Mouse (Mus musculus) kidney, adult 9 months (tissue): ENCODE results near the gene Myt1.
A peak's percentile ranks its signal among the peaks of the same experiment; 100 is the strongest.

Experiments
- DNase-seq: peaks from one replicate; pipeline ENCODE4 v3.0.0; 2022

The Myt1 gene

DNA sequence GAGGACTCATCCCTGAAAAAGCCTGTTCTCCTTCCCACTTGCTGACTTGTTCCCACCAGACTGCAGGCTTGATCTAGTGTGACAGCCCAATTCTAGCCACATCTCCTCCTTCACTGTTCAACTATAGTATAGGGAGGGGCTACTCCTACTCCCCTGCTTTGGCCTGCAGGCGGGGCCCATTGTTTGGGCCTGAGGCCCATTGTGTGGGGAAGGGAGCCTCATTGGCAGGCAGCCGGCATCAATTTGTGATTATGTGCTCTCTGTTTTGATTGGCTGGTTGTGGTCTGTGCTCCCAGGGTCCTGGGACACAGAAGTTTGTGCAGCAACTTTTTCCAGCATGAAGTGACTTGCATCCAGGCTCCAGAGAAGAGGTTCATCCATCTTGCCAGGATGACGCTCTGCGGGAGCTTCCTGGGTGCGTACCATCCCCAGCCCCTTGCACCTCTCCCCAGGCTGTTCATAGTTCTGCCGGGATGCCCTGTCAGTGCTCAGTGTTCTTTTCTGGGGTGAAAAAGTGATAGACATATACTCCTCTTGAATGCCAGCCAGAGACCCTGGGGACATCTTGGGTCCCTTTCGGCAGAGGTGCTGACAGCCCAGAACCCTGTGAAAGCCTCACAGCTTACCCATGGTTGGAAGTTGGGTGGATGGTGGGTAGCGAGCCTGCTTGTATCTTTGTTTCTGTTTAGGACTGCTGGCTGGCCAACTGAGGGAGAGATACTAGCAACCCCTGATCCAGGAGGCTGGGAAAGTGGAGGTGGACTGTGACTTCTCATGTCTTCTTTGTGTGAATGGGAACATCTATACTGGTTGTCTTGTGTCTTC lies at the start of gene Myt1:
TSS of gene Myt1 (plus strand) at position 327 of the 825 bp plus-strand sequence.
- no peak for DNase-seq

DNA sequence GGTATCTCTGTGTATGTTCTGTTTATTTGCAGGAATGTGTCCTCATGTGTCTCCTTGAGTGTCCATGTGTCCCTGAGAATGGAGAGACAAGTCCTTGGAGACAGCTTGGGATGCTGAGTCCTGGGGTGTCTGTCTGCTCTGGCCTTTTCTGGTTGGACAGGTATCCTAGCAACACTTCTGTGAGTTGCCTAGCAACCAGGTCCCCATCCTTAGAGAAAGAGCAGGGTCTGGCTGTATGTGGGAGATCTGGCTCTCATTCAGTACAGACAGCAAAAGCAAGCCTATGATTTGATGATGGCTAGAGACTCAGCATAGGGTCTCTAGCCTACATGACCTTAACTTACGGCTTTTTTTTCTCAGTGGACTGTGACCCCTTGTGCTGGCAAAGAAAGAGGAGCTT lies 49.4 kb upstream of the Myt1 start:
- no peak for DNase-seq

DNA sequence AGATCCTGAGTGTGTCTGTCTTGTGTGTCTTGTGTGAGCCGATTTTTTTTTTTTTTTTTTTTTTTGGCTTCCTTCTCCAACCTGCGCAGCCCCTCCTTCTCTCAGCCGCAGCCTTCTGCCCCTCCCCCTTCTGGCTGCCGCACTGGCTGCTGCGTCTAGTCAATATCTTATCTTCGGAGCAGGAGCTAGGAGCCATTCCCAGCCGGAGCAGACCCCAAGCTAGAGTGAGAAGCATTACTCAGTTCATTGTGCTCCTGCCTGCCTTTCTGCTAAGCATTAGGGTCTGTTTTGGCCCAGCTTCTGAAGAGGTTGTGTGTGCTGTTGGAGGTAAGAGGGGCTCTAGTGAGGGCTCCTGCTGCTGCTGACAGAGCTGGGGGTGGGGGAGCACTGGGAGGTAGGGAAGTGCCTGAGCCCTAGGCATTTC lies 48.2 kb upstream of the Myt1 start, which contains the start of gene Oprl1:
TSS of gene Oprl1 (plus strand) at position 114 of the 424 bp plus-strand sequence.
- no peak for DNase-seq

- DNase-seq: no peak
These were observed 47.8 kb upstream of the Myt1 start for GRCm38 (mm10) chr2:181715382-181715781.

GRCm38 (mm10) chr2:181716991-181717390 lies 46.1 kb upstream of the Myt1 start:
- no peak for DNase-seq

DNA sequence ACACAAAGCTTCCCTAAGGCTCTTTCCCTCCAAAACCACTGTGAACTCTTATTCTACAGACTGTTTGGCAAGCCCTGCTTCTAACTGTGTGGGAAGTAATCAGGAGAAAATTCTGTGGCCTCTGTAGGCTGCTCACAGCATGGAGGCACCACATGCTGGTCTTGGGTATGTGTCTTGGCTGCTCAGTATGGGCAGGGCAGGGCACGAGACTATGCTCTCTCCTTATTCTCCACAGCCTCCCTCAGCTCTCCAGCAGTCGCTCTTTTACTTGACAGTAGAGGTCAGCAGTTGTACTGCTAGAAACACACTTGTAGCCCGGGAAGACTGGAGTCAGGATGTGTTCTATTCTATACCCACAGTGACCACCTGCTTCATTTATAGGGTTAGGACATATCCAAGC lies 43.1 kb upstream of the Myt1 start:
- DNase-seq: no peak

DNA sequence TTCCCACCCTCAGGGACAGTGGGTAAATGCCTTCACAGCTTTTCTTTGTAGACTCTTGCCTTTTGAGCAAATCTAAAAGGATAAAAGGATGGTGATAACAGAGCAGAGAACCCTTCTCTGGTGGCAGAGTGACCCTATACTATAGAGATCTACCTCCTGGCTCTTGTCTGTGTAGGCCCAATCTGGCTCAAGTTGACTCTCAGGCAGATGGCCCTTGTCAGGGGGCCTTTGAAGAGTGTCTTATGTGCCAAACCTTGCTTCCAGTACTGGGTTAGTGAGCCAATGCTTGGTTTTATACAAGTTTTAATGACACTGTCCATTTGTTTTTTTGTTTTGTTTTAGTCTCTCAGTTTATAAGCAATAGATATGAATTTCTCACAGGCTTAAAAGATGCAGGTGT lies 41.9 kb upstream of the Myt1 start:
- DNase-seq: no peak

DNA sequence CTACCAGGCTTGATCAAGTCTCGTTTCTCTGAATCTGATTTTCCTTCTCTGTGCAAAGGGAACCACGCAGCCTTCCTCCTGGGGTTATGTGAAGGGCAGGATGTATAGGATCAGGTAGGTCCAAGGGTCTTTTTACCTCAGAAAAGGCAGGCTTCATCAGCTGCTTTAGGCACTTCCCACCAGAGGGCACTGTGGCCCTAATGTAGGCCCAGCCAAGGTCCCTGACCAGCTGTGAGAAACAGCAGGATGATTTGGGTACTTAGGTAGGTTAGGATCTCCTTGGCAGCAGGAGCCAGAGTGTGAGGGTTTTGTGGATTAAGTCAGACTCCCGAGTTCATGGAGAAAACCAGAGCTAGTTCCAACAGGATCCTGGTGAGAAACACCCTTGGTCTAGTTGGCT lies 40.9 kb upstream of the Myt1 start:
- peak; percentile 22 for DNase-seq

- no peak for DNase-seq
These were observed 35.4 kb upstream of the Myt1 start for GRCm38 (mm10) chr2:181727659-181728262.

- DNase-seq: no peak
These were observed 33.1 kb upstream of the Myt1 start for GRCm38 (mm10) chr2:181730051-181730450.

GRCm38 (mm10) chr2:181752626-181753025 lies 10.5 kb upstream of the Myt1 start:
- no peak for DNase-seq

GRCm38 (mm10) chr2:181758147-181758725 lies 4.9 kb upstream of the Myt1 start:
- no peak for DNase-seq

DNA sequence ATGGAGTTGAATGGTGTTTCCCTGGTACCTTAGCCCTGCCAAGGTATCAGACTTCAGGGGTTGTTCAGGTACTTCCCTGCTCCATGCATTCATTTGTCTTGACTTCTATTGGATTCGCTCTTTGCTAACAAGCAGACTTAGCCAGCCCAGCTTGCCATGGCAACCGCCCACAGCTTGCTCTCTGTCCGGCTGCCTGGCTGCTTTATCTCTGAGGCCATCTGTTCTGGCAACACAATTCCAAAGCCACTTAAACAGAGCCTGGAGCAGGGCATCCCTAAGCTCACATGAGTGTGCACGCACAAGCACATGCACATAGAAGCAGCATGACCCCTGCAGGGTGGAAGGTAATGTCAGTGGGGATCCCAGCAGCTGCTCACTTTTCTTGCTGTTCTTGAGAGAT lies 4.1 kb upstream of the Myt1 start:
- DNase-seq: no peak

GRCm38 (mm10) chr2:181763886-181764527 lies 875 bp downstream of the Myt1 start:
- no peak for DNase-seq

GRCm38 (mm10) chr2:181764600-181764999 lies 1.5 kb downstream of the Myt1 start:
- peak; percentile 22 for DNase-seq

DNA sequence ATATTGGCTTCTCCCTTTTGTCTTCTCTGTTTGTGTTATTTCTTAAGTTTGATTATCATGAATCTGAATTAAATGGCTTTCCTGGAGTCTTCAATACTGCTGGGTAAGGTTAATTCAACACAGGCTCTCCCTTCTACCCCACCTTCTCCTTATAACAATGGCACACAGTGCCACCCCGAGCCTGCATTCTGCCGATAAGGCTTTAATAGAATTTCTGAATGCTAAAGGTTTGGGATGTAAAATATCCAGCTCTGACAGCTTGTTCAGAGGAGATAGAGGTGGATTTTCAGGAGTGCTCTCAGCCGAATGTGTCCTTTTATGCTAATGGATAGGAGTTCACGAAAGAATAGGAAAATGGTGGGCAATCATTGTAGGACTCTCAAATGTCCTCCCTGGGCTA lies 2.1 kb downstream of the Myt1 start:
- DNase-seq: no peak

- no peak for DNase-seq
These were observed 3.8 kb downstream of the Myt1 start for GRCm38 (mm10) chr2:181766672-181767557.

- DNase-seq: no peak
These were observed 5.3 kb downstream of the Myt1 start for GRCm38 (mm10) chr2:181768451-181768850.

DNA sequence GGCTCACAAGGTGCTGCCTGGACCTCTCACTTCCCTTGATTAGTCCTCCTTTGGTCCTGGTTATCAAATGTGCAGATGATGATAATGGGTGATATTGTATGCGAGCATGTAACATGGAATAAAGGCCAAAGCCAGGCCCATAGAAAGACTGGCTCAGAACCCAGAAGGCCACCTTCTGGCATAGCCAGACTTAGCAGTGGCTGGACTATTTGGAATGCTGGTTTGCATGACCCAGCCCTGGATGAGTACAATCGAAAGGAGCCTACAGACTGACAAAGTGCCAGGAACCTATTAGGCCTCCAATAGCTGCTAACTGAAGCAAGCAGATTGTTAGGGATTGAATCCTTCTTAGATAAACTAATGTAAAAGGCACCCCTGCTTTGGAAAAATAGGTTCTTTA lies 6.3 kb downstream of the Myt1 start:
- no peak for DNase-seq

DNA sequence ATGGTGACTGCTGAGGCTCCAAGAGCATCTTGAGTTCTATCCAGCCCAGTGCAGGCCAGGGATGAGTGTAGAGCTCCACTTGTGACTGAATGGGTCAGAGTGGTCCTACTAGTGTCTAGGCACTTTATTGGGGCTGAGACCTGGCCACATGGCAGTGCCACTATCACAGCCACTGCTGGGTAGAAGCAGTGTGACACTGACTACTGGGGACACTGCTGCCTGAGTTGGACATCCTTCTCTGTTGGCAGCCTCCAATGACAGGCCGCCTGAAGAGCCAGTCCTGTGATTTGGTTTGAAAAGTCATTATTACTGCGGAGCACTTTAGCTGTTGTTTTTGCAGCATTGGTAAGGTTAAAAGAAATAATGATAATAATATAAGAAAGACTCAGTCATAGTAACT lies 10.1 kb downstream of the Myt1 start:
- no peak for DNase-seq

DNA sequence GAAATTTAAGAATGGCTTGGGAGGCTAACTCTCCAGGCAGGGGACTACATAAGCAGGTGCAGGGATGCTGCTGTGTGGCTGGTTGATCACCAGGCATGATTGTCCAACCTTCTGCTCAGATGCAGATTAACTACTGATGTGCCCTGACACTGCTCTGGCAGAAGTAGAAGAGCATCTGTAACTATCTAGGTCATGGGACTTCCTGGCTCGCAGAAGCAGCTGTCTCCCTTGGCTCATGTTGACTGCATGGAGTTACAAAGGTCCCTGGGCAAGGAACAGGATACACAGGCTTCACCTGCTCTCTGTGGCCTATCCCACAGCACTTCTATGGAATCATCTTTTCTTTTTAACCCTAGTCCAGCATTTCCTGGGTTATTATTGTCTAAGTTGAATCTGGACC lies 12.7 kb downstream of the Myt1 start:
- peak; percentile 3 for DNase-seq

DNA sequence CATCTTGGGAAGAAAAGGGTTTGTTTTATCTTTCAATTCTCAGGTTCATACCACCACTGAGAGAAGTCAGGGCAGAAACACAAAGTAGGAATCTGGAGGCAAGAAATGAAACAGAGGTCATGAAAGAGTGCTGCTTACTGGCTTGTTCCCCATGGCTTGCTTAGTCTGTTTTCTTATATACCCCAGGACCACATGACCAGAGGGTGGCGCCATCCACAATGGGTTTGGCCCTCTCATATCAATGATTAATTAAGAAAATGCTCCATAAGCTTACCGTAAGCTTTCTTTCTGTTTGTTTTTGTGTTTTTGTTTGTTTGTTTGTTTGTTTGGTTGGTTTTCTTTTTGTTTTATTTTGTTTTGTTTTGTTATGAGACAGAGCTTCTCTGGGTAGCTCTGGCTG lies 14.6 kb downstream of the Myt1 start:
- DNase-seq: peak; percentile 63

DNA sequence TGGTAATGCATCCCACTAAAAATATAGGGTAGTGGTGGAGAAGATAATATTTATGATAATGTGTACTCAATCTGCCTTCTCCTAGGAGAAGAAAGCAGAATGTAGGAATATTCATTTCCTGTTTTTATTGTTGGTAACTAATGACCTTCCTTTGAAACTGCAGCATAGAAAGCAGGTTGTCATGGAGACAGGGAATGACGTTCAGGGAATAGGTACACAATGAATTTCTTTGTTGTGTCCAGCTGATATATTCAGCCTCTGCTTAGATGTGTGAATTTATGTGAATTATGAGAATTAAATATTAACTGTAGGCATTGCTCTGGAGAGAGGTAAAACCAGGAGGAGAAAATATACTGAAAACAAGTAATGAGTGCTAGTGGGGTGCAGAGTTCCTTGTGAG lies 18.3 kb downstream of the Myt1 start:
- DNase-seq: no peak
